Mouse (Mus musculus) layer of hippocampus, adult 18-20 months (tissue): ENCODE data around the gene Ccl28. TPM values are rescaled to one million over a fixed set of nuclear protein-coding genes. Genes with fewer than 3 reads are reported as not detected.
"Not testable (repeated sequence)": the region's sequence is repeated elsewhere in the genome, so short reads cannot be mapped to it uniquely, and the experiment has no call there.

Source experiments
- DNase-seq, 2 experiments: peaks; one replicate each; pipeline ENCODE4 v3.0.0; 2022; ENCODE audit warnings: low spot score in 2 of 2
- total RNA-seq, 2 experiments: library from RNA; stranded (reverse); gene quantifications; 2 replicates each; pipeline ENCODE4 v1.2.3; 2021

Gene Ccl28
- total RNA-seq, 2 experiments from 2014 or later: 1.1 to 1.2 TPM

DNA sequence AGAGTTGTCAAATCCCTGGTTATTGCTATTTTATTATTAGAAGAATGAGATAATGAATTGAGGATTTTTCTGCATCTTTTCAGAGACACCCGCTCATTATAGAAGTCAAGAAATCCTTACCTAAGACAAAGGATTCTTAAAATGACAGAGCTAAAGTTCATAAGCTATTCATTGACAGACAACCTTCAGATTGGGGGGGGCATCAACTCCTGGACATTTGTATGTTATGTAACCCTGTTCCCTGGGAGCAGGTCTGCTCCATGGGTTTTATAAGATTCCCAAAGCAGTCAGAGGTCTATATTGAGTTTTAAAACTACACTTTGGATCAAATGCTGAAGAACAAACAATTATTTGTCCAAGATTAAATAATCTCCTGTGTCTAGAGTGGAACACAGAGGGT is 22.9 kb downstream of the Ccl28 start:
- no peak for DNase-seq

- DNase-seq: peak; percentile 40 to 75
Measured at GRCm38 (mm10) chr13:119648891-119649698, 25.5 kb downstream of the Ccl28 start.

- no peak for DNase-seq
Measured at GRCm38 (mm10) chr13:119649699-119650046, 26.1 kb downstream of the Ccl28 start.

DNA sequence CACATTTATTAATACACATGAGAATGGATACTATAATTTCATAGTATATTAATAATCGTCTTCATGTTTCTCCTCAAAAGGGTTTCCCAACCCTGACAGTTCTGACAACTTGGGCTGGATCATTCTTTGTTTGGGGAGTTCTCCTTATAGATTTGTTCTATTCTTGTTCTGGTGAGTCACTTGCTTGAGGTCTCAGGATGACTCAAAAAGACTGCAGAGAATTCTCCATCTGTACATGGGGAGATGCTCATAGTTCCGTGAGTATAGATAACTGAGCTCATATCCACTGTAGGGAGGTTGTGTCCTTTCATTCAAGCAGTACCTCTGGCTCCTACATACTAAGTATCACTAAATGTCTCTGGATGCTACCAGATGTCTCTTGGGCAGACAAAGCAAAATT is 31.1 kb downstream of the Ccl28 start:
- DNase-seq: no peak

DNA sequence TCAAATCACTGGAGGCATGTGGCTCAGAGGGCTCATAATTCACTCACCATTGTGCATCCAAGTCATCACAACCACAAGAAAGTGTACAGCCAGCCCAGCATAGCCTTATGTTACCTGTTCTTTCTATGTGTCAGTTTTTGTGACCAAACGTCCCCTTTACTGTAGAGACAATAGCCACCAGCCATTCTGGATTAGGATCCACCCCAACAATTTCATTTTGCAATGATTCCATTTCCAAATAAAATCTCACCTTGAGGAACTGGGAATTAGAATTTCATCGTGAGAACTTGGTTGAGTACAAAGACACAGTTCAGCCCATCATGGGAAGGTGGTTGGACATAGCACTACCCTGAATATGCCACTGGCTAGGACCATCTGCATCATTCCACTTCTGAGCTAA is 32.6 kb downstream of the Ccl28 start:
- DNase-seq: no peak

- no peak for DNase-seq
Measured at GRCm38 (mm10) chr13:119656846-119657416, 33.3 kb downstream of the Ccl28 start.

DNA sequence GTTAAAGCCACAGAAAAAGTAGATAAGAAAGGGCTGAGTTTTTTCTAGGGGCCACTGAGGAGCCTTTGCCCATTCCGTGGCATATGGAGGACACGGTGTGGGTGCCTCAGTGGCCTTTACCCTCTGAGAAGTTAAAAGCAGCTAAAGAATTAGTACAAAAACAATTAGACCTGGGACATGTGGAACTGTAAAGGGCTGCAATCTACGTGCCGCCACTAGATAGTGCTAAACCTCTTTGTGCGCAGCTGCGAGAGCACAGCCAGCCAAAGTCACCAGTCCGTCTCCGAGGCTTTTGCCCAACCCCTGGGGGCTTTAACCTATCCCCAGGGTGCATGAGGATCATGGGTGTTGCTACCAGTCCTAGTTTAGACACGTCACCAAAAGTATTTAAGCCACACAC is 37.8 kb downstream of the Ccl28 start:
- peak in 1 of 2 experiments; percentile 53 for DNase-seq

GRCm38 (mm10) chr13:119678794-119679193 is 55.2 kb downstream of the Ccl28 start:
- no peak for DNase-seq

- no peak for DNase-seq
Measured at GRCm38 (mm10) chr13:119679721-119680120, 56.1 kb downstream of the Ccl28 start.

- no peak for DNase-seq
Measured at GRCm38 (mm10) chr13:119681161-119681560, 57.5 kb downstream of the Ccl28 start.

DNA sequence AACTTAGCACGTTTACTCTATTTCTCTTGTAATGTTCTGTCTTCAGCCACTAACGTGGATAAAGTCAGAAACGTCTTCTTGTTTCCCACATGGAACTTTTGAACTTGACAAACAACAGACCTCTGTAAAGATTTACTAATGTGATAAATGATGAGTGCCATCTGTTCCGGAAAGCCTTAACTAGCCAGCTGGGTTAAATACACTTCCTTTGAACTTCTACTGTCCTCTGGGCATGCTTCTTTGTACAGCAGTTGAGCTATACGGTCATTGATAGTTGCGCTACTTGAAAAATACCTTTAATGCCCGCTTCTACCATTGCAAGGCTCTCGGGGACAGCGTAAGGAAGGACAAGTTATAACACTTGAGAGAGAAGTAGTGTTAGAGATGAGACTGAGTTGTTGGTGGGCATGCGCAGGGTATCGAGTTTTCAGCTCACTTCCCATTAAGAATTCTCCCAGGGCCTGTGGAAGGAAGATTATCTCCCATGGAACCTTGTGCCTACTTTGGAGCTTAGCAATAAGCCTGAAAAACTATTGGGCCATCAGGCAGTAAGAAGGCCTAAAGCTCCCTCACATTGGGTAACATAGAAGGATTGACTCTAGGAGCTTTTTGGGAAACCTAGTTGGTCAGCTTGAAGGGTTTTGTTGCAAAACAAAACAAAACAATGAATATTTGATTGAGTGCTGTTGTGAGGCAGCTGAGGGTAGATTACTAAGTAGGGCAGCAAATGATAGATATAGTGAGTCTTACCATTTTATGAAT is 61.0 kb downstream of the Ccl28 start:
- no peak for DNase-seq

DNA sequence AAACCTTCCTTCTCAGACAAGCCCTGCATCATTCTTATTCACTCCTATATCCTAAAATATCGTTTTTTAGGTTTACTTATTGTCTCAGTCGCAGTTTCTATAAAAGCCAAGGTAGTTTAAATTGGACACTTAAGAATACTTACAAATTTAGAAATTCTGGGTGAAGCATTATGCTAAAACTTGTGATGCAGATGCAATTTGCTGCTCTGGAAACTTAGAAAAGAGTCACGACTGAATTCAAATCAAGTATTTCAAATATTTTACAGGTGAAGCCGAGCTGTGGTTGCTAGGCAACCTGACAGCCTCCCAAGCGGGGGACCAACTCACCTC is 66.1 kb downstream of the Ccl28 start:
- no peak for DNase-seq

GRCm38 (mm10) chr13:119690039-119690728 is 66.6 kb downstream of the Ccl28 start, which contains the start of gene Hmgcs1:
Hmgcs1 (plus strand) TSS chr13:119690379.
- peak; percentile 99 for DNase-seq

DNA sequence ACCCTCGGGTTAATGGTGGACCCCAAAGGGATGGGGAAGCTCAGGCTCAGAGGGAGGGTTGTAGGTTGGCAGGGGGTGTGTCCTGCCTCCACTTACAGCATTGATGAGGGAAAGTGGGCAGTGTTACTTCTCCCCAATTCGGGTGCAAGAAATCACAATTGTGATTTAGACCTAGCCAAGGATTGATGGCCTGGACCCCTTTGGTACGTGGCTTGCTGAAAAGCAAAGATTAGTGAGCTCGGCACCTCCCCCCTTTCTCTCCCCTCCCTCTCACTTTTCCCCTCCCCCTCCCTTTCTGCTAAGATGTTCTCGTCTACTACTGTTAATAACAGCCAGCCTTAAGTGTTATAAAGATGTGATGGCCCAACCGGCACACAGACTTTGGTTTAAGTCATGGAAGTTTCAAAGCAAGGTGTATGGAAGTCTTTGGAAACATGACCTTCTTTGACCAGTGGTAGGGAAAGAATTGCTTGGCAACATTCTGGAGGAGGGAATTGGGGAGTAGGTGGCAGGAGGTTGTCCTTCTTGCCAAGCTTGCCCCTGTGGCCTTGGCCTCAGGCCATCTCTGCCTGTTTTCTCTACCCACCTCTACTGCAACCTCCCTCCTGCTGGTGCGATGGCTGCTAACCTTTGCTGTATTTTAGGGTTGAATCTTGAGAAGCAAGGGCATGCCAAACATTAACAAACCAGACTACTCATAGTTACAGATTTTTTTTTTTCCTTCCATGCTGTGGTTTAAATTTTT is 67.4 kb downstream of the Ccl28 start:
- no peak for DNase-seq

DNA sequence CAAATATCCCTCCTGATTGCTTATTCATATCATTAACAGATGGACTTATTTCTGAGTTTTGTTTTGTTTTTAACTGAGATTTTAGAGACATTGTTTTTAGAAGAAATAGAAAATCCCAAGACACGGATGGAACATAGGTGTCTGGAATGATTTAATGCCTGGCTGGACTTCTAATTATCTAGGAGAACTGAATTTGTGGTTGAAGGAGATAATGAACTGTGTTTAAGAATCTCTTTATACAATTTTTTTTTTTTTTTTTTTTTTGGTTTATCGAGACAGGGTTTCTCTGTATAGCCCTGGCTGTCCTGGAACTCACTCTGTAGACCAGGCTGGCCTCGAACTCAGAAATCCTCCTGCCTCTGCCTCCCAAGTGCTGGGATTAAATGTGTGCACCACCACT is 68.3 kb downstream of the Ccl28 start:
- not testable (repeated sequence) for DNase-seq

- no peak for DNase-seq
Measured at GRCm38 (mm10) chr13:119695676-119696075, 72.1 kb downstream of the Ccl28 start.

DNA sequence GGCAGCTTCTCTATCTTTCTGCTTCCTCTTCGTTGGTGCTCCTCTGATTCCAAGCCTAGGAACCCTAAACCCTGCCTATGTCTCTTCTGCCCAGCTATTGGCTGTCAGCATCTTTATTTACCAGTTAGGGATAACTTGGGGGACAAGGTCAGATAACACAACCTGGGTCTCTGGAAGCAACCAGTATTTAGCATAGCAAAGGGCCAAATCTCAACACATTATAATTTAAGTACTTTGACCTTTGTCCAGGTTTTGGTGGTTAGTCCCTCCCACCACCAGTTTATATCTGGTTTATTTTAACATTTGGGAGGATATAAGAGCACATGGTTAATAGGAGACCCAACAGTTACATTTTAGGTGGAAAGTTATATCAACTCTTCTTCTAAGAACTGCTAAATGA is 72.9 kb downstream of the Ccl28 start:
- no peak for DNase-seq

- DNase-seq: no peak
Measured at GRCm38 (mm10) chr13:119698436-119698835, 74.8 kb downstream of the Ccl28 start.
